Mouse (Mus musculus) CH12.LX (cell line): ENCODE measurements around the gene Creb5. TPM values are rescaled to one million over a fixed set of nuclear protein-coding genes. Genes with fewer than 3 reads are reported as not detected.

Experiments used
- DNase-seq: peaks from one replicate; pipeline ENCODE4 v3.0.0-alpha.2; 2013; ENCODE audit errors: extremely low read depth
- H3K27ac ChIP-seq: 2 replicates; pipeline ENCODE4 v1.5.1; 2012; ENCODE audit warnings: low read depth, mild to moderate bottlenecking, control low read depth, moderate library complexity; ENCODE audit not compliant: insufficient read depth
- H3K27me3 ChIP-seq: replicated peaks from 2 replicates; pipeline ENCODE3; 2012; ENCODE audit warnings: inconsistent platforms
- H3K36me3 ChIP-seq, 2 experiments: replicated peaks in 1 of 2; 2 replicates each; pipeline versions ENCODE3 to v1.6.1; 2012; ENCODE audit warnings: inconsistent platforms in 1 of 2, low read length in 1 of 2, mild to moderate bottlenecking in 1 of 2, mixed read lengths in 1 of 2, moderate library complexity in 1 of 2; ENCODE audit not compliant: control insufficient read depth in 1 of 2, insufficient read depth in 1 of 2
- H3K4me1 ChIP-seq, 2 experiments: 2 replicates each; pipeline ENCODE4 v1.6.1; 2012; ENCODE audit warnings: inconsistent platforms in 1 of 2, moderate library complexity in 1 of 2; ENCODE audit not compliant: insufficient read depth in 2 of 2, control insufficient read depth in 1 of 2
- H3K4me2 ChIP-seq: 2 replicates; pipeline ENCODE4 v1.6.1; 2012; ENCODE audit warnings: low read depth, mild to moderate bottlenecking, control low read depth; ENCODE audit not compliant: poor library complexity, insufficient read depth, severe bottlenecking
- H3K4me3 ChIP-seq, 3 experiments: fragments of 150-350 bp in 1 of 3; sonication (generic) in 1 of 3; replicated peaks in 1 of 3; 2 replicates each; pipeline versions ENCODE3 to v1.5.1; 2011 to 2012; ENCODE audit warnings: low read depth in 2 of 3, low read length in 2 of 3, mild to moderate bottlenecking in 2 of 3, moderate library complexity in 2 of 3, control low read depth in 1 of 3, improper control_type of control experiment in 1 of 3, inconsistent platforms in 1 of 3, mixed read lengths in 1 of 3; ENCODE audit not compliant: poor library complexity in 1 of 3
- H3K79me2 ChIP-seq: replicated peaks from 2 replicates; pipeline ENCODE4 v1.6.1; 2012; ENCODE audit warnings: mild to moderate bottlenecking, moderate library complexity; ENCODE audit not compliant: control insufficient read depth, poor library complexity, insufficient read depth, severe bottlenecking; ENCODE audit errors: extremely low read depth
- H3K9ac ChIP-seq: 2 replicates; pipeline ENCODE4 v1.6.1; 2012; ENCODE audit warnings: low read depth, mild to moderate bottlenecking, control low read depth, moderate library complexity; ENCODE audit not compliant: insufficient read depth
- H3K9me3 ChIP-seq: replicated peaks from 2 replicates; pipeline ENCODE3; 2012; ENCODE audit warnings: low read length, inconsistent platforms, mixed read lengths
- BHLHE40 ChIP-seq: IDR thresholded peaks from 2 replicates; pipeline ENCODE4 v1.6.1; 2011; ENCODE audit warnings: mild to moderate bottlenecking, low read depth, low read length, improper control_type of control experiment
- CHD1 ChIP-seq: IDR thresholded peaks from 2 replicates; pipeline ENCODE4 v1.6.1; 2012; ENCODE audit warnings: low read depth, low read length, improper control_type of control experiment, inconsistent platforms
- CHD2 ChIP-seq: IDR thresholded peaks from 2 replicates; pipeline ENCODE4 v1.6.1; 2011; ENCODE audit warnings: low read length, improper control_type of control experiment
- CTCF ChIP-seq, 2 experiments: IDR thresholded peaks in 1 of 2; conservative IDR thresholded peaks in 1 of 2; 2 replicates each; pipeline ENCODE4 v1.5.1; 2011 to 2012; ENCODE audit warnings: low read depth in 2 of 2, low read length in 2 of 2, improper control_type of control experiment in 1 of 2, inconsistent platforms in 1 of 2, mild to moderate bottlenecking in 1 of 2, moderate library complexity in 1 of 2
- E2F4 ChIP-seq: IDR thresholded peaks from 2 replicates; pipeline ENCODE4 v1.6.1; 2011; ENCODE audit warnings: low read depth, low read length, improper control_type of control experiment; ENCODE audit not compliant: insufficient replicate concordance
- ELF1 ChIP-seq: IDR thresholded peaks from 2 replicates; pipeline ENCODE4 v1.6.1; 2014; ENCODE audit warnings: low read depth, mild to moderate bottlenecking, inconsistent platforms, low read length, improper control_type of control experiment
- EP300 ChIP-seq: IDR thresholded peaks from 2 replicates; pipeline ENCODE4 v1.6.1; 2011; ENCODE audit warnings: low read length, improper control_type of control experiment
- ETS1 ChIP-seq: conservative IDR thresholded peaks from 2 replicates; pipeline ENCODE4 v1.6.1; 2012; ENCODE audit warnings: low read depth, mild to moderate bottlenecking, inconsistent platforms, low read length, improper control_type of control experiment, moderate library complexity
- GABPA ChIP-seq: IDR thresholded peaks from 2 replicates; pipeline ENCODE4 v1.6.1; 2012; ENCODE audit warnings: low read depth, low read length, improper control_type of control experiment, inconsistent platforms; ENCODE audit not compliant: insufficient replicate concordance
- HCFC1 ChIP-seq: IDR thresholded peaks from 2 replicates; pipeline ENCODE4 v1.6.1; 2012; ENCODE audit warnings: low read depth, mild to moderate bottlenecking, inconsistent platforms, low read length, improper control_type of control experiment
- IRF4 ChIP-seq: IDR thresholded peaks from 2 replicates; pipeline ENCODE4 v1.6.1; 2014; ENCODE audit warnings: low read depth, mild to moderate bottlenecking, inconsistent platforms, low read length, improper control_type of control experiment
- JUN ChIP-seq: IDR thresholded peaks from 2 replicates; pipeline ENCODE4 v1.6.1; 2011; ENCODE audit warnings: low read depth, mild to moderate bottlenecking, low read length, improper control_type of control experiment, moderate library complexity; ENCODE audit not compliant: insufficient read depth
- JUND ChIP-seq: conservative IDR thresholded peaks from 2 replicates; pipeline ENCODE4 v1.6.1; 2011; ENCODE audit warnings: low read depth, low read length, improper control_type of control experiment
- KAT2A ChIP-seq: IDR thresholded peaks from 2 replicates; pipeline ENCODE4 v1.6.1; 2012; ENCODE audit warnings: low read length, improper control_type of control experiment, inconsistent platforms; ENCODE audit not compliant: insufficient replicate concordance
- MAFK ChIP-seq: IDR thresholded peaks from 2 replicates; pipeline ENCODE4 v1.6.1; 2011; ENCODE audit warnings: low read length, improper control_type of control experiment; ENCODE audit not compliant: insufficient replicate concordance
- MAX ChIP-seq: IDR thresholded peaks from 2 replicates; pipeline ENCODE4 v1.6.1; 2011; ENCODE audit warnings: low read length, improper control_type of control experiment
- MAZ ChIP-seq: IDR thresholded peaks from 2 replicates; pipeline ENCODE4 v1.6.1; 2012; ENCODE audit warnings: low read depth, mild to moderate bottlenecking, inconsistent platforms, low read length, improper control_type of control experiment, moderate library complexity
- MEF2A ChIP-seq: IDR thresholded peaks from 2 replicates; pipeline ENCODE4 v1.6.1; 2014; ENCODE audit warnings: low read depth, mild to moderate bottlenecking, inconsistent platforms, low read length, improper control_type of control experiment, borderline replicate concordance
- MXI1 ChIP-seq: IDR thresholded peaks from 2 replicates; pipeline ENCODE4 v1.6.1; 2011; ENCODE audit warnings: mild to moderate bottlenecking, low read depth, low read length, improper control_type of control experiment
- MYC ChIP-seq: IDR thresholded peaks from 2 replicates; pipeline ENCODE4 v1.6.1; 2011; ENCODE audit warnings: low read depth, mild to moderate bottlenecking, improper control_type of control experiment, low read length
- NELFE ChIP-seq: IDR thresholded peaks from 2 replicates; pipeline ENCODE4 v1.6.1; 2011; ENCODE audit warnings: low read depth, low read length, improper control_type of control experiment
- NRF1 ChIP-seq: IDR thresholded peaks from 2 replicates; pipeline ENCODE4 v1.6.1; 2014; ENCODE audit warnings: low read depth, mild to moderate bottlenecking, inconsistent platforms, low read length, improper control_type of control experiment, moderate library complexity
- PAX5 ChIP-seq: IDR thresholded peaks from 2 replicates; pipeline ENCODE4 v1.6.1; 2012; ENCODE audit warnings: low read length, inconsistent platforms, mixed read lengths
- POLR2A ChIP-seq: IDR thresholded peaks from 2 replicates; pipeline ENCODE4 v1.6.1; 2011; ENCODE audit warnings: low read depth, mild to moderate bottlenecking, improper control_type of control experiment, low read length
- POLR2AphosphoS2 ChIP-seq: IDR thresholded peaks from 2 replicates; pipeline ENCODE4 v1.6.1; 2011; ENCODE audit warnings: low read depth, low read length, improper control_type of control experiment
- RAD21 ChIP-seq: IDR thresholded peaks from 2 replicates; pipeline ENCODE4 v1.6.1; 2011; ENCODE audit warnings: low read depth, mild to moderate bottlenecking, low read length, improper control_type of control experiment, moderate library complexity
- RCOR1 ChIP-seq: conservative IDR thresholded peaks from 2 replicates; pipeline ENCODE4 v1.6.1; 2012; ENCODE audit warnings: low read depth, mild to moderate bottlenecking, inconsistent platforms, low read length, improper control_type of control experiment
- SIN3A ChIP-seq: IDR thresholded peaks from 2 replicates; pipeline ENCODE4 v1.6.1; 2012; ENCODE audit warnings: low read length, improper control_type of control experiment, inconsistent platforms
- SMC3 ChIP-seq: IDR thresholded peaks from 2 replicates; pipeline ENCODE4 v1.6.1; 2011; ENCODE audit warnings: low read depth, low read length, improper control_type of control experiment
- TBP ChIP-seq: conservative IDR thresholded peaks from 2 replicates; pipeline ENCODE4 v1.6.1; 2011; ENCODE audit warnings: low read depth, low read length, improper control_type of control experiment
- TCF12 ChIP-seq: IDR thresholded peaks from 2 replicates; pipeline ENCODE4 v1.6.1; 2014; ENCODE audit warnings: low read depth, mild to moderate bottlenecking, inconsistent platforms, low read length, improper control_type of control experiment
- UBTF ChIP-seq: IDR thresholded peaks from 2 replicates; pipeline ENCODE4 v1.6.1; 2012; ENCODE audit warnings: low read depth, mild to moderate bottlenecking, inconsistent platforms, low read length, improper control_type of control experiment, moderate library complexity
- USF1 ChIP-seq: IDR thresholded peaks from 2 replicates; pipeline ENCODE4 v1.6.1; 2014; ENCODE audit warnings: low read depth, mild to moderate bottlenecking, inconsistent platforms, low read length, improper control_type of control experiment
- USF2 ChIP-seq: conservative IDR thresholded peaks from 2 replicates; pipeline ENCODE4 v1.6.1; 2011; ENCODE audit warnings: low read depth, low read length, improper control_type of control experiment
- ZC3H11A ChIP-seq: IDR thresholded peaks from 2 replicates; pipeline ENCODE4 v1.6.1; 2012; ENCODE audit warnings: low read depth, mild to moderate bottlenecking, inconsistent platforms, low read length, improper control_type of control experiment
- ZKSCAN1 ChIP-seq: IDR thresholded peaks from 2 replicates; pipeline ENCODE4 v1.6.1; 2012; ENCODE audit warnings: low read depth, inconsistent platforms, low read length, improper control_type of control experiment, borderline replicate concordance
- ZMIZ1 ChIP-seq: IDR thresholded peaks from 2 replicates; pipeline ENCODE4 v1.6.1; 2012; ENCODE audit warnings: low read depth, mild to moderate bottlenecking, inconsistent platforms, low read length, improper control_type of control experiment
- ZNF384 ChIP-seq: IDR thresholded peaks from 2 replicates; pipeline ENCODE4 v1.6.1; 2012; ENCODE audit warnings: low read depth, low read length, improper control_type of control experiment, inconsistent platforms
- dilution Hi-C: fragments of 300-500 bp; cut with MboI; formaldehyde crosslinking; loops from 2 replicates; pipeline ENCODE4 v1.14.3; 2020; ENCODE audit warnings: low sequenced_read_pairs; ENCODE audit not compliant: extremely low pct_unique_long_range_greater_than_20kb, extremely low pct_ligation_motif_present
- in situ Hi-C: fragments of 300-500 bp; cut with MboI; formaldehyde crosslinking; loops from 3 replicates; pipeline ENCODE4 v1.14.3; 2019; ENCODE audit warnings: low sequenced_read_pairs, low pct_ligation_motif_present, low pct_unique_long_range_greater_than_20kb, mixed read lengths
- polyA plus RNA-seq: library from polyadenylated mRNA; unstranded; fragments of >175 nt; gene quantifications from 2 replicates; pipeline ENCODE4 v1.2.1, GENCODE M21; 2012; ENCODE audit warnings: low read depth; ENCODE audit not compliant: insufficient read length
- total RNA-seq, 2 experiments: library from RNA; depleted of rRNA; stranded (reverse); fragments of 300-350 nt in 1 of 2; fragments of >200 nt in 1 of 2; gene quantifications; 2 replicates each; pipeline ENCODE4 v1.2.3; 2012 to 2014

Gene Creb5
- total and polyA plus RNA-seq, 3 experiments: 0.68 to 2.1 (median 0.86) TPM

- Histone ChIP-seq H3K27ac (peak overlapping the region; percentile 41), H3K9me3 (no peaks in the 10 kb centered on the region)
- in situ Hi-C loops: no loop called here
Measured at GRCm38 (mm10) chr6:53572979-53573710, 286.1 kb downstream of the Creb5 start.

GRCm38 (mm10) chr6:53573711-53574065 is 286.6 kb downstream of the Creb5 start:
- no peak overlapping the region for H3K27ac ChIP-seq
- dilution Hi-C loops: no loop called here
- TF ChIP-seq NELFE: no peak
- no peak for TF ChIP-seq UBTF
- no peak for TF ChIP-seq TCF12
- TF ChIP-seq MAZ: no peak
- TF ChIP-seq PAX5: no peak
- TF ChIP-seq POLR2A: no peak
- TF ChIP-seq BHLHE40: no peak
- no peak for TF ChIP-seq ZMIZ1
- no peak for TF ChIP-seq USF2
- TF ChIP-seq POLR2AphosphoS2: no peak
- no peak for TF ChIP-seq ZNF384
- TF ChIP-seq CTCF (conservative IDR thresholded peaks at IDR 0.05 in 1 of 2, IDR thresholded peaks at IDR 0.05 in 1 of 2; ENCODE audit: low read depth in 2 of 2, low read length in 2 of 2): no peak
- TF ChIP-seq SMC3: no peak
- TF ChIP-seq ELF1: no peak
- TF ChIP-seq, all 38 proteins: peak for 0
- DNase-seq: no peak
- Histone ChIP-seq H3K4me2 (peak overlapping the region; percentile 59), H3K36me3 (no peaks in the 10 kb centered on the region), H3K4me3 (peak overlapping the region in 2 of 3 experiments; percentile 46 to 55), H3K4me1 (peaks cover 10 to 28% of the 10 kb centered on the region in 2 experiments; a peak in 3 of 4 replicates), H3K9me3 (no peaks in the 10 kb centered on the region), H3K27me3 (no peaks in the 10 kb centered on the region), H3K9ac (peak overlapping the region; percentile 68), H3K79me2 (0 out of 2 replicates have a peak, but pooled peaks cover 3% of the 10 kb centered on the region)
- in situ Hi-C loops: no loop called here

More at GRCm38 (mm10) chr6:53572979-53573710, 286.1 kb downstream of the Creb5 start:
- peak; percentile 68 for DNase-seq
- dilution Hi-C loops: no loop called here
- H3K4me3 ChIP-seq: peak overlapping the region; percentile 8 to 63 (median 48)
- H3K79me2 ChIP-seq: 0 out of 2 replicates have a peak, but pooled peaks cover 3% of the 10 kb centered on the region
- no peaks in the 10 kb centered on the region for H3K27me3 ChIP-seq
- no peaks in the 10 kb centered on the region for H3K36me3 ChIP-seq
- H3K4me2 ChIP-seq: peak overlapping the region; percentile 59; the same call in 1 of the 2 replicates
- H3K4me1 ChIP-seq: peaks cover 10 to 28% of the 10 kb centered on the region in 2 experiments; a peak in 3 of 4 replicates
- no peak for TF ChIP-seq USF1
- no peak for TF ChIP-seq KAT2A
- TF ChIP-seq MAZ: no peak
- 0 out of 2 replicates have a peak, but pooled peaks have one; percentile 38 for TF ChIP-seq NELFE
- no peak for TF ChIP-seq CHD2
- TF ChIP-seq MYC: no peak
- TF ChIP-seq RAD21: no peak; the same call in 1 of the 2 replicates
- no peak for TF ChIP-seq POLR2AphosphoS2
- no peak for TF ChIP-seq ZC3H11A
- no peak for TF ChIP-seq MAFK
- TF ChIP-seq IRF4: peak; percentile 59
- TF ChIP-seq ELF1: no peak
- TF ChIP-seq CTCF (conservative IDR thresholded peaks at IDR 0.05 in 1 of 2, IDR thresholded peaks at IDR 0.05 in 1 of 2; ENCODE audit: low read depth in 2 of 2, low read length in 2 of 2): no peak
- no peak for TF ChIP-seq GABPA
- TF ChIP-seq MAX: no peak; the same call in 1 of the 2 replicates
- TF ChIP-seq PAX5: no peak
- peak; percentile 3; the same call in 1 of the 2 replicates for TF ChIP-seq SMC3
- TF ChIP-seq TBP: 0 out of 2 replicates have a peak, but pooled peaks have one; percentile 53
- no peak for TF ChIP-seq CHD1
- TF ChIP-seq EP300: peak; percentile 68; the same call in 1 of the 2 replicates
- TF ChIP-seq ETS1: peak; percentile 84
- TF ChIP-seq UBTF: no peak
- TF ChIP-seq ZKSCAN1: no peak
- TF ChIP-seq ZMIZ1: no peak
- peak; percentile 92 for TF ChIP-seq MEF2A
- TF ChIP-seq RCOR1: no peak
- peak; percentile 54; the same call in 1 of the 2 replicates for TF ChIP-seq ZNF384
- no peak for TF ChIP-seq E2F4
- 0 out of 2 replicates have a peak, but pooled peaks have one; percentile 46 for TF ChIP-seq SIN3A
- TF ChIP-seq TCF12: no peak; the same call in 1 of the 2 replicates
- TF ChIP-seq POLR2A: peak; percentile 42
- TF ChIP-seq JUND: peak; percentile 84
- 0 out of 2 replicates have a peak, but pooled peaks have one; percentile 32 for TF ChIP-seq MXI1
- peak; percentile 83 for TF ChIP-seq JUN
- TF ChIP-seq HCFC1: no peak
- 0 out of 2 replicates have a peak, but pooled peaks have one; percentile 23 for TF ChIP-seq BHLHE40
- no peak for TF ChIP-seq USF2
- TF ChIP-seq NRF1: no peak
- peak overlapping the region; percentile 68 for H3K9ac ChIP-seq
